Mouse (Mus musculus) kidney, embryonic 14.5 days (tissue): ENCODE measurements around the gene Tubb4a. TPM values are rescaled to one million over a fixed set of nuclear protein-coding genes. Genes with fewer than 3 reads are reported as not detected.

Source experiments
- ATAC-seq: fragments of 200-750 bp; cut with Nextera tagmentation; 2 replicates; pipeline ENCODE4 v1.8.0; 2017; ENCODE audit warnings: moderate number of reproducible peaks, mild to moderate bottlenecking, moderate TSS enrichment, moderate library complexity; ENCODE audit not compliant: low FRiP score, low TSS enrichment
- H3K27ac ChIP-seq: fragments of 300-500 bp; sonication (generic); 2 replicates; pipeline ENCODE4 v1.5.1; 2014; ENCODE audit warnings: low read depth, mild to moderate bottlenecking, low read length, moderate library complexity, mixed read lengths
- H3K27me3 ChIP-seq: fragments of 300-500 bp; sonication (generic); 2 replicates; pipeline ENCODE4 v1.6.1; 2014; ENCODE audit warnings: mild to moderate bottlenecking, low read length; ENCODE audit not compliant: control insufficient read depth, insufficient read depth
- H3K36me3 ChIP-seq: fragments of 300-500 bp; sonication (generic); 2 replicates; pipeline ENCODE4 v1.6.1; 2014; ENCODE audit warnings: low read length, mixed read lengths; ENCODE audit not compliant: control insufficient read depth, insufficient read depth
- H3K4me1 ChIP-seq: fragments of 300-500 bp; sonication (generic); 2 replicates; pipeline ENCODE4 v1.6.1; 2014; ENCODE audit warnings: low read length, mixed read lengths; ENCODE audit not compliant: control insufficient read depth, insufficient read depth
- H3K4me2 ChIP-seq: fragments of 300-500 bp; sonication (generic); replicated peaks from 2 replicates; pipeline ENCODE4 v1.6.1; 2014; ENCODE audit warnings: low read depth, mild to moderate bottlenecking, low read length
- H3K4me3 ChIP-seq: fragments of 300-500 bp; sonication (generic); 2 replicates; pipeline ENCODE4 v1.5.1; 2014; ENCODE audit warnings: mild to moderate bottlenecking, low read length
- H3K9ac ChIP-seq: fragments of 300-500 bp; sonication (generic); 2 replicates; pipeline ENCODE4 v1.6.1; 2014; ENCODE audit warnings: low read depth, mild to moderate bottlenecking, low read length, moderate library complexity
- H3K9me3 ChIP-seq: fragments of 300-500 bp; sonication (generic); 2 replicates; pipeline ENCODE4 v1.6.1; 2016; ENCODE audit warnings: low read length; ENCODE audit not compliant: control insufficient read depth
- WGBS: fragments of 180-500 bp; shearing (Covaris S2); extraction: QIAGEN DNeasy Blood & Tissue Kit; methylation state at CpG from one replicate; pipeline ENCODE4 v1.1.7; 2014; 5-methylcytosine and 5-hydroxymethylcytosine counted together
- polyA plus RNA-seq: library from polyadenylated mRNA; unstranded; fragments of >200 nt; fragmentation: Nextera tagmentation; extraction: Ambion mirVana; gene quantifications from 2 replicates; pipeline ENCODE4 v1.2.1, GENCODE M21; 2014

Tubb4a gene
- polyA plus RNA-seq, 1 experiment from 2014 or later, result 23.8 TPM

GRCm38 (mm10) chr17:57121856-57122255, 34.3 kb upstream of the Tubb4a start:
- WGBS, result 86% methylated on average over 2 of the region's 2 CpGs
- Histone ChIP-seq H3K27ac (no peak overlapping the region), H3K36me3 (no peaks in the 10 kb centered on the region), H3K4me1 (no peaks in the 10 kb centered on the region), H3K4me2 (no peak overlapping the region), H3K9ac (no peak overlapping the region), H3K4me3 (no peak overlapping the region), H3K9me3 (no peaks in the 10 kb centered on the region), H3K27me3 (no peaks in the 10 kb centered on the region; the same call in 1 of the 2 replicates)
- no peak for ATAC-seq

- H3K27ac ChIP-seq, result no peak overlapping the region
- WGBS, result under 1% methylated on average over 11 of the region's 11 CpGs
- H3K9ac ChIP-seq, result no peak overlapping the region
- no peak overlapping the region for H3K4me3 ChIP-seq
- ATAC-seq, result peak; percentile 95
- H3K4me1 ChIP-seq, result no peaks in the 10 kb centered on the region
- peak overlapping the region; percentile 26 for H3K4me2 ChIP-seq
- H3K36me3 ChIP-seq, result no peaks in the 10 kb centered on the region
- H3K9me3 ChIP-seq, result no peaks in the 10 kb centered on the region
- no peaks in the 10 kb centered on the region; the same call in 1 of the 2 replicates for H3K27me3 ChIP-seq
These were observed 31.2 kb upstream of the Tubb4a start for GRCm38 (mm10) chr17:57118524-57119349.

- H3K9ac ChIP-seq, result no peak overlapping the region
- no peaks in the 10 kb centered on the region for H3K9me3 ChIP-seq
- H3K4me2 ChIP-seq, result no peak overlapping the region
- no peaks in the 10 kb centered on the region for H3K4me1 ChIP-seq
- no peaks in the 10 kb centered on the region; the same call in 1 of the 2 replicates for H3K27me3 ChIP-seq
- WGBS, result 76% methylated on average over 2 of the region's 2 CpGs
- H3K4me3 ChIP-seq, result no peak overlapping the region
- H3K36me3 ChIP-seq, result no peaks in the 10 kb centered on the region
- H3K27ac ChIP-seq, result no peak overlapping the region
- no peak for ATAC-seq
These were observed 29.2 kb upstream of the Tubb4a start for GRCm38 (mm10) chr17:57116801-57117200.

DNA sequence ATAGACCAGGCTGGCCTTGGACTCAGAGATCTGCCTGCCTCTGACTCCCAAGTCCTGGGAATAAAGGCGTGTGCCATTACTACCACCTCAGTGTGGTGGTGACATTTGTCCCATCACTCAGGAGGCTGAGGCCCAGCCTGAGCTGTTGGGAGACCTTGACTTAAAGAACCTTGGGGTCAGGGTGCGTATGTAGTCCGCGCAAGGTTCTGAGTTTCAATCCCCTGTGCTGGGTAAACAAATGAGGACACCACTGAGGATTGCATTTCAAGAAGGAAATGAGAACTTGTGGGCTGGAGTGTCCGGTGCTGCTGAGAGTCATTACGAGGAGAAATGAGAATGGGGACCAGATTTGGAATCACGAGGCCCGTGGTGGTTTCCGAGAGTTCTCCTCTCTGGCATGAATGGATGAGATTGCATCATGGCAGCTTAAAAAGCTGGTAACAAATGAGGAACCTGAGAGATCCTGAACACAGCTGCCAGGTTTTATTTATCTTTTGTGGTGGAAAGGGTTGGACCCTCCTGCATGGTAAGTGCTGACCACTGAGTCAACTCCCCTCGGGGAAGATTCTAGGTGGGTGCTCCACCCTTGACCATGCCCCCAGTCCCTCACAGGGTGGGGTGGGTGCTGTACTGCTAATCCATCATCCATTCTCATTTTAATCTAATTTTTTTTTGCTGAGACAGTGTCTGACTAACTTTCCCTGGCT, 25.3 kb upstream of the Tubb4a start:
- Histone ChIP-seq H3K27ac (no peak overlapping the region), H3K4me3 (no peak overlapping the region), H3K36me3 (no peaks in the 10 kb centered on the region), H3K4me2 (no peak overlapping the region), H3K27me3 (no peaks in the 10 kb centered on the region), H3K9ac (no peak overlapping the region), H3K4me1 (no peaks in the 10 kb centered on the region), H3K9me3 (no peaks in the 10 kb centered on the region)
- ATAC-seq, result no peak
- 76% methylated on average over 10 of the region's 10 CpGs for WGBS

DNA sequence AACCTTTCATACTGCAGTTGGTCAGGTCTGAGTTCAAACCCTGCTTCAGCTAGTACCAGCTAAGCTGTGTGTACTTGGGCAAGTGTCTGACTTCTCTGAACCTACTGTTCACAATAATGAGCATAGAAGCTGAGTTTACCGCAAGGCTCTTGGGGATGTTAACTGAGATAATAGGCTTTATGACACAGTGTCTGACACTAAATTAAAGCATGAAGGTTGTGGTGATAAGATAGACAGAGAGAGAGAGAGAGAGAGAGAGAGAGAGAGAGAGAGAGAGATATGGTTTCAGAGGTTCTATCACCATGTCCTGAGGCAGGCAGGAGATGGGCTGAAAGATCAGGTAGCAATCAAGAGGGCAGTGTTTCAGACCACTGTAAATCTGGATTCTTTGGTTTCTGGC, 22.4 kb upstream of the Tubb4a start:
- WGBS, result 88% methylated on average over 1 of the region's 1 CpGs
- no peak overlapping the region for H3K27ac ChIP-seq

GRCm38 (mm10) chr17:57108666-57109171, 21.1 kb upstream of the Tubb4a start:
- Histone ChIP-seq H3K4me1 (peaks cover 6% of the 10 kb centered on the region; the same call in 1 of the 2 replicates), H3K4me2 (no peak overlapping the region), H3K9me3 (no peaks in the 10 kb centered on the region), H3K36me3 (no peaks in the 10 kb centered on the region), H3K27ac (no peak overlapping the region), H3K27me3 (no peaks in the 10 kb centered on the region), H3K4me3 (no peak overlapping the region), H3K9ac (no peak overlapping the region)
- 59% methylated on average over 5 of the region's 5 CpGs for WGBS
- ATAC-seq, result no peak

More for the DNA sequence above, 22.4 kb upstream of the Tubb4a start:
- Histone ChIP-seq H3K9ac (no peak overlapping the region), H3K4me3 (no peak overlapping the region), H3K4me1 (peaks cover 6% of the 10 kb centered on the region; the same call in 1 of the 2 replicates), H3K4me2 (no peak overlapping the region), H3K36me3 (no peaks in the 10 kb centered on the region), H3K27me3 (no peaks in the 10 kb centered on the region), H3K9me3 (no peaks in the 10 kb centered on the region)
- ATAC-seq, result no peak

GRCm38 (mm10) chr17:57108040-57108665, 20.6 kb upstream of the Tubb4a start:
- Histone ChIP-seq H3K4me2 (no peak overlapping the region), H3K9me3 (no peaks in the 10 kb centered on the region), H3K4me3 (no peak overlapping the region), H3K27me3 (no peaks in the 10 kb centered on the region), H3K36me3 (no peaks in the 10 kb centered on the region), H3K9ac (no peak overlapping the region), H3K4me1 (peaks cover 6% of the 10 kb centered on the region; the same call in 1 of the 2 replicates), H3K27ac (no peak overlapping the region)
- WGBS, result 80% methylated on average over 7 of the region's 7 CpGs
- ATAC-seq, result no peak

GRCm38 (mm10) chr17:57107064-57107463, 19.5 kb upstream of the Tubb4a start:
- no peak for ATAC-seq
- H3K36me3 ChIP-seq, result no peaks in the 10 kb centered on the region
- no peak overlapping the region for H3K9ac ChIP-seq
- no peaks in the 10 kb centered on the region for H3K27me3 ChIP-seq
- H3K4me1 ChIP-seq, result peaks cover 6% of the 10 kb centered on the region; the same call in 1 of the 2 replicates
- H3K27ac ChIP-seq, result no peak overlapping the region
- no peak overlapping the region for H3K4me2 ChIP-seq
- no peaks in the 10 kb centered on the region for H3K9me3 ChIP-seq
- 90% methylated on average over 5 of the region's 5 CpGs for WGBS
- no peak overlapping the region for H3K4me3 ChIP-seq
